Mouse (Mus musculus): ENCODE measurements around the gene Sec1. TPM values are rescaled to one million over a fixed set of nuclear protein-coding genes. Genes with fewer than 3 reads are reported as not detected.

Sec1 gene
- total RNA-seq, 2 experiments from 2014 or later = 1.1 to 1.2 TPM

GRCm38 (mm10) chr7:45709036-45709435 is 14.8 kb upstream of the Sec1 start:
- DNase-seq (ENCODE audit: extremely low spot score in 1 of 2, low spot score in 2 of 2) = peak in 1 of 2 experiments; percentile 38
- peak overlapping the region; percentile 98 for H3K27ac ChIP-seq
- 0 out of 2 replicates have a peak overlapping the region, but pooled peaks have one; percentile 68 for H3K4me3 ChIP-seq
- intact Hi-C loops (cut with DNase I) = no loop called here
- no peak for TF ChIP-seq CTCF (IDR thresholded peaks at IDR 0.05)

GRCm38 (mm10) chr7:45708221-45708761 is 14.1 kb upstream of the Sec1 start:
- H3K27ac ChIP-seq = peak overlapping the region; percentile 98
- intact Hi-C loops (cut with DNase I) = no loop called here
- TF ChIP-seq CTCF (IDR thresholded peaks at IDR 0.05) = no peak
- DNase-seq (ENCODE audit: extremely low spot score in 1 of 2, low spot score in 2 of 2) = peak in 1 of 2 experiments; percentile 29
- peak overlapping the region; percentile 68 for H3K4me3 ChIP-seq

- no peak for TF ChIP-seq CTCF (IDR thresholded peaks at IDR 0.05)
- intact Hi-C loops (cut with DNase I) = no loop called here
- DNase-seq (ENCODE audit: extremely low spot score in 1 of 2, low spot score in 2 of 2) = peak; percentile 93 to 94
- Histone ChIP-seq H3K4me3 (peak overlapping the region; percentile 68), H3K27ac (peak overlapping the region; percentile 98)
Measured at GRCm38 (mm10) chr7:45707375-45707967, 13.3 kb upstream of the Sec1 start.

- Histone ChIP-seq H3K4me3 (peak overlapping the region; percentile 68), H3K27ac (peak overlapping the region; percentile 98)
- TF ChIP-seq CTCF (IDR thresholded peaks at IDR 0.05) = no peak; the same call in 1 of the 2 replicates
- DNase-seq (ENCODE audit: extremely low spot score in 1 of 2, low spot score in 2 of 2) = peak; percentile 86 to 87
- intact Hi-C loops (cut with DNase I) = no loop called here
Measured at GRCm38 (mm10) chr7:45706721-45707241, 12.6 kb upstream of the Sec1 start.

GRCm38 (mm10) chr7:45705873-45706281 is 11.7 kb upstream of the Sec1 start:
- intact Hi-C loops (cut with DNase I) = no loop called here
- H3K4me3 ChIP-seq = peak overlapping the region; percentile 68
- H3K27ac ChIP-seq = peak overlapping the region; percentile 98
- no peak for TF ChIP-seq CTCF (IDR thresholded peaks at IDR 0.05)
- peak; percentile 65 to 77 for DNase-seq (ENCODE audit: extremely low spot score in 1 of 2, low spot score in 2 of 2)

GRCm38 (mm10) chr7:45705443-45705864 is 11.3 kb upstream of the Sec1 start:
- TF ChIP-seq CTCF (IDR thresholded peaks at IDR 0.05) = no peak; the same call in 1 of the 2 replicates

GRCm38 (mm10) chr7:45704730-45705442 is 10.7 kb upstream of the Sec1 start, which contains the start of gene Dbp:
Gene Dbp (plus strand): TSS chr7:45705088.
- intact Hi-C loops (cut with DNase I) = no loop called here
- TF ChIP-seq CTCF (IDR thresholded peaks at IDR 0.05) = no peak
- H3K4me3 ChIP-seq = peak within 1 kb of the TSS; percentile 68
- peak within 1 kb of the TSS; percentile 98 for H3K27ac ChIP-seq
- DNase-seq (ENCODE audit: extremely low spot score in 1 of 2, low spot score in 2 of 2) = peak; percentile 97 to 99

More at GRCm38 (mm10) chr7:45705443-45705864, 11.3 kb upstream of the Sec1 start:
- no peak for DNase-seq (ENCODE audit: extremely low spot score in 1 of 2, low spot score in 2 of 2)
- H3K27ac ChIP-seq = peak overlapping the region; percentile 98
- H3K4me3 ChIP-seq = peak overlapping the region; percentile 68
- intact Hi-C loops (cut with DNase I) = no loop called here

GRCm38 (mm10) chr7:45704046-45704559 is 9.9 kb upstream of the Sec1 start:
- intact Hi-C loops (cut with DNase I) = no loop called here
- DNase-seq (ENCODE audit: extremely low spot score in 1 of 2, low spot score in 2 of 2) = peak; percentile 68 to 75
- TF ChIP-seq CTCF (IDR thresholded peaks at IDR 0.05) = no peak
- H3K4me3 ChIP-seq = peak overlapping the region; percentile 57
- H3K27ac ChIP-seq = peak overlapping the region; percentile 98

- H3K27ac ChIP-seq = peak overlapping the region; percentile 98
- DNase-seq (ENCODE audit: extremely low spot score in 1 of 2, low spot score in 2 of 2) = no peak
- no peak for TF ChIP-seq CTCF (IDR thresholded peaks at IDR 0.05)
- intact Hi-C loops (cut with DNase I) = no loop called here
- peak overlapping the region; percentile 57 for H3K4me3 ChIP-seq
Measured at GRCm38 (mm10) chr7:45703521-45704033, 9.4 kb upstream of the Sec1 start.

GRCm38 (mm10) chr7:45702809-45703520 is 8.8 kb upstream of the Sec1 start:
- intact Hi-C loops (cut with DNase I) = no loop called here
- DNase-seq (ENCODE audit: extremely low spot score in 1 of 2, low spot score in 2 of 2) = peak in 1 of 2 experiments; percentile 19
- TF ChIP-seq CTCF (IDR thresholded peaks at IDR 0.05) = no peak
- Histone ChIP-seq H3K27ac (peak overlapping the region; percentile 98), H3K4me3 (no peak overlapping the region)

GRCm38 (mm10) chr7:45702316-45702715 is 8.1 kb upstream of the Sec1 start:
- H3K27ac ChIP-seq = no peak overlapping the region
- DNase-seq (ENCODE audit: extremely low spot score in 1 of 2, low spot score in 2 of 2) = no peak
- TF ChIP-seq CTCF (IDR thresholded peaks at IDR 0.05) = no peak
- no peak overlapping the region for H3K4me3 ChIP-seq
- intact Hi-C loops (cut with DNase I) = no loop called here

Measured in left cerebral cortex, adult 2 months (tissue).